Mouse (Mus musculus): ENCODE data around the gene Sult4a1.
"Not testable (repeated sequence)": the region's sequence is repeated elsewhere in the genome, so short reads cannot be mapped to it uniquely, and the experiment has no call there.

Gene Sult4a1

DNA sequence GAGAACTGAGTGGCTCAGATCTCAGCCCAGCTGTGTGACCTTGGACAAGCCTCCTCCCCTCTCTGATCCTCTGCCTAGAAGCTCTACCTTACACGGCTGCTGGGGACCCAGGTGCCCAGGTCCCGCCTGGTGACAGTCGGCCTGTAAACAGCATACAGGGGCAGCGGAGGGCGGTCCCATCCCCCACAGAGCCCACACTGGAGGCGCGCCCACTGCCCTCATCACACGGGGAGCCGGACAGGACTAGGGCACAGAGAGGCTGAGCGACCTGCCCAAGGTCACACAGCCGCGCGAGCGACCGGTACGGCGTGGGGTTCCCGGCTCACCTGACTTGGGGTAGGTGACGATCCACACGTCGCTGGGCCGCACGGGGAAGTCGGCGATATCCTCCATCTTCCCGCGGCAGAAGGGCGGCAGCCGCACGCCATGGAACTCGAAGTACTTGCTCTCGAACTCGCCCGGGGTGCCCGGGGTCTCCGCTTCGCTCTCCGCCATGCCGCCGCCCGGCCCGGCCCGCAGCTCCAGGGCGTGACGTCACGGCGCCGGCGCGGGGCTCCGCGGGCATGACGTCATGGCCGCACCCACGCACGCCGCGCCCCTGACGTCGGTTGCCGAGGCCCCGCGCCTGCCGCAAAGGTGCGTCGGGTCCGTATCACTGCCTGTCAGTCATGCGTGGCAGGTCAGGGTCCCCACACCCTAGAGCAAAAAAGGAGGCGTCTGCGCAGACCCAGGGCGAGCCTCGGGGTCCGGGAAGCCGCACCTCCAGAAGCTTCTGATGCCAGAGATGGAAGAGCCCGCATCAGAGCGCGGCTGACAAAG is at the start of gene Sult4a1:
Gene Sult4a1, minus strand, starts transcription at position 650 of the 819 bp plus-strand sequence.
- in situ Hi-C loops (cut with MboI) = no loop called here

GRCm38 (mm10) chr15:84140929-84141328 is 35.4 kb upstream of the Sult4a1 start:
- in situ Hi-C loops (cut with MboI) = no loop called here

- in situ Hi-C loops (cut with MboI) = no loop called here
These were observed 34.6 kb upstream of the Sult4a1 start for GRCm38 (mm10) chr15:84140109-84140508.

DNA sequence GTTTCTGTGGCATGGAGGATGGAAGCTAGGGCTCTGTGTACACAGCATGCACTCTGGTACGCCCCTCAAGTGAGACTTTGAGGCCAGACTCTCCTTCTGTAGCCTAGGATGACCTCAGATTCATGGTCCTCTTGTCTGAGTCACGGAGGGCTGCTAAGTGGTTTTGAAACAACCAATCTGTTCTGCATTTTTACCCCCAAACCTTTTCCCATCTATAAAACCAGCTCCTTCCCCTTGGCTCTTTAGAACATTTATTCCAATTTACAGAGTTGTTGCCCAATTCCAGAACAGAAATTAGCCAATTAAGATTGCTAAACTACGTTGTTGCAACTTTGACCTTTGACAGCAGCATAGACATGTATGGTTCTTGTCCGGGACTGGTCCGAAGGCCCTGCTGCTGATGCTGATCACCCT is 34.0 kb upstream of the Sult4a1 start:
- in situ Hi-C loops (cut with MboI) = no loop called here

DNA sequence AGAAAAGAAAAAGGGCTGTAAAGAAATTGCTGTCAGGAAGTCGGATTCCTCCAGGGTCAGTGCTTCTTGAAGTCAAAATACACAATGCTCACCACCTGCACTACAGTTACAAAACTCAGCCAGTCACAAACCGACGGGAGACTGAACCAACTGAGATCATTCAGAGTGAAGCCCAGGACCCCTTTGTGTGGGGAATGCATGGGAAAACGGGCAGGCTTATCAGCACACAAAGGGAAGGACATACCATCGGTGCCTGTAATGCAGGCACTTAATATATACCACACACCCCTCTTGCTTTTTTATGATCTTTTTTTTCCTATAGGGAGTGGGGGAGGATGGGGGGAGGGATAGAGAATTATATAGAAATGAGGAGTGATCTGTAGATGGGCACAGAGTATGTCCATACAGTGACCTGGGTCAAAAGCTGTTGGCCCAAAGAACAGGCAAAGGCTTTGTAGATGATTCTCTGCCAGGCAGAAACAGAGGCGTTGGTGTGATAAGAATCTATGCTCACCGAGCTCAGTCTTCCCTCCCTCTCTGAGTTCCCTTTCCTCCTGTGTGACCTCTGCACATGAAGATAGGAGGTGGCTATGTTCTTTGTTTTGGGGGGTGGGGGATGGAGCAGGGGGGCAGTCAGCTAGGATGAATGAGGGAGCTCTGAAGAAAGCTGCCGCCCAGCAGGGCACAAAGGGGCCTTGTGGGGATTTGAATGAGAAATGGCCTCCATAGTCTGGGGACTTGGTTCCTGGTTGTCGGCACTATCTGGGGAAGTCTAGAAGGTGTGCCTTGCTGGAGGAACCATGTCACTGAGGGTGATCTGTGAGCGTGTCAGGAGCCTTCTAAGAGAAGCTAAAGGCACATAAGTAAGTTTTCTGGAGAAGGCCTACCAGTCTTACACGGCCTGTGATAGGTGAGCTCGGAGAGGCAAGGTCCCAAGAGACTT is 31.2 kb upstream of the Sult4a1 start:
- in situ Hi-C loops (cut with MboI) = no loop called here

- in situ Hi-C loops (cut with MboI) = no loop called here
These were observed 29.9 kb upstream of the Sult4a1 start for GRCm38 (mm10) chr15:84135472-84135871.

DNA sequence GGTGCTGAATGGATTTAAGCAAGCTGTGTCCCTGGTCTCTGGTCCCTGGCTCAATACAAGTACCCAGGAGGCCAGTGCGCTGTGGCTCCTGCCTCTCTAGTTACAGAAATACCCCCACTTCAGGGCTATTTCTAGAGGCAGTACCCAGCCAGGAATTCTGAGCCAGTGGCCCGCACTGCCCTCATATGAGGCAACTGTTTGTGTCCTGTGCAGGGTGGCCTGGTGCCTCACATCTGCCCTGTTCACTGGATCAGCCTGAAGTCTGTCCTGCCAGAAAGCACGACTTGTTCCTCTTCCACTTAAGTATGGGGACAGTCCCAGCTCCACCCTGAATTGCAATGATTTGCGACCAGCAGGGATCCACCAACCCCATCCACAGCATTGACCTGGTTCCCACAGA is 27.9 kb upstream of the Sult4a1 start:
- in situ Hi-C loops (cut with MboI) = no loop called here

DNA sequence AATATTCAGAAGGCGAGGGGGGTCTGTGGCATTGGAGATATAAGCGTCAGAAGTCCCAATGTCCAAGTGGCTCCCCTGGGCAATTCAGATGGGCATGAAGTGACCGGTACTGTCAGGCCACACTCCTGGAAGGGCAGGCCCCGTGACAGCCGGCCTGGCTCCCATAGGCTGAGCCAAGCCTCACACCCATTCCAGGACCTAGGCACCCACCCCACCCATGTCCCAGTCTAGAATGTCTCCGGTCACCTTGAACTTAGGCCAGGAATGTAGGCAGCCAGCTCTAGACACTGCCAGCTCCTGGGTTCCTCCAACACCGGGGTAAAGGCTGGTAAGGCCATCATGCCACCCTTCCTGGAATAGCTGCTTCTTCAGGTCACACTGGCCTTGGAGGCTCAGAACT is 26.4 kb upstream of the Sult4a1 start:
- in situ Hi-C loops (cut with MboI) = no loop called here

DNA sequence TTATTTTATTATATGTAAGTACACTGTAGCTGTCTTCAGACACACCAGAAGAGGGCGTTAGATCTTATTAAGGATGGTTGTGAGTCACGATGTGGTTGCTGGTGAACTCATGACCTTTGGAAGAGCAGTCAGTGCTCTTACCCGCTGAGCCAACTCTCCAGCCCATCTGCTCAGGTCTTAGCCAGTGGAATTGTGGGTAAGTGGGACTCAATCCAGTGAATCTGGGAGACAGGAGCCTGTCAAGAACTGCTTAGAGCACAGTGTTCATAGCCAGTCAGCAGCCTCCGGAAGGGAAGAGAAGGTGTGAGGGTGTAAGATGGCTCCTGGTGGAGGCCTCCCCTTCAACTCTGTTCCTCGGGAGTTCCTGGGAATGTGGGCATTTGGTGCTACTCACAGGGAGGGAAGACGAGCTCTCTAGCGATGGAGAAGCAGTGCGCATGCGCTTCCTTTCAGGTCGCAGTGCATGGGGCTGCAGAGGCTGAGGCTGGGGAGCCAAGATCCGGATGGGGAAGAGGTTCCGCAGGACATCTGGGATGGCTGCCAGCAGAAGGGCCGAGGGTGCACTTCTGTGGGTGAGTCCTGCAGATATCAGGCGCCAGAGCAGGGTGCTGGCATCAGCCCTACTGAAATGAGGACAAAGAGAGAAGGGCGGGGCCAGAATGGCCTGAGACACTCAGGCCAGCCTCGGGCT is 25.7 kb upstream of the Sult4a1 start:
- in situ Hi-C loops (cut with MboI) = no loop called here

DNA sequence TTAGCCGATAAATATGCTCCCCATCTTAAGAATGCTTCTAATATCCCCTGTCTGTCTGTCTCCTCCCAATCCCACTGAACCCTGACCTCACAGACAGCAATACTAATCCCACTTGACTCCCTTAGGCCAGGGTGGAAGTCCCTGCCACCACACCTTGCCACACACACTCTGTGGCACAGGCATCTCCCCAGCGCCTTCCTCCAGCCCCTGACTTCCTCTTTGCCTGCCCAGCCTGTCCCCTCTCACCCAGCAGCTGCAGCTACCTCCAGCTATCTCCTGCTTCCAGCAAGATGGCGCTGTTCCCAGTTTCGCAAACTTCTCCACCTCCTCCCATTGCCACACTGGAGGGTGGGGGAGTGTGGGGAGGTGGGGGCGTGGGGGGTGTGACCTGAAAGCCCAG is 21.3 kb upstream of the Sult4a1 start:
- in situ Hi-C loops (cut with MboI) = no loop called here

DNA sequence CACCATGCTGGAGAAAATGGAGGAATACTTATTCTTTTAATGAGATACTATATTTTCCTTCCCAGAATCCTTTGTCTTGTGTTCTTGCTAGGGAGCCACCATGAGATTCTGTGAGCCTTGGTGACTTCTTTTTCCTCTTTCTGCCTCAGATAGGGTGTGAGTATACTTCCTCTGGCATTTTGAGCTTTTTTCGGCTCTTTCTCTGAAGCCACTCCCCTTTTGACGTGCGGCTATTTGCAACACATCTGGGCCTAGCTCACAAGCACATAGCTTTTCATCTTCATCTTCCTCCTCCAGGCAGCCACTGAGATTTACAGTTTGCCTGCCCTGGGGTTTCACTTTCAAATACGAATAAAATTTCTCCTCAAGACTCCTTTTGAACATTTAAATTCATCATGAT is 20.9 kb upstream of the Sult4a1 start:
- in situ Hi-C loops (cut with MboI) = no loop called here

- in situ Hi-C loops (cut with MboI) = no loop called here
These were observed 18.5 kb upstream of the Sult4a1 start for GRCm38 (mm10) chr15:84124086-84124485.

- in situ Hi-C loops (cut with MboI) = no loop called here
These were observed 17.5 kb upstream of the Sult4a1 start, which contains the start of gene Pnpla5 for GRCm38 (mm10) chr15:84123075-84123474. Gene Pnpla5, minus strand, starts transcription at chr15:84123175.

- in situ Hi-C loops (cut with MboI) = no loop called here
These were observed 15.5 kb upstream of the Sult4a1 start for GRCm38 (mm10) chr15:84121036-84121435.

GRCm38 (mm10) chr15:84120612-84121011 is 15.1 kb upstream of the Sult4a1 start:
- in situ Hi-C loops (cut with MboI) = no loop called here

DNA sequence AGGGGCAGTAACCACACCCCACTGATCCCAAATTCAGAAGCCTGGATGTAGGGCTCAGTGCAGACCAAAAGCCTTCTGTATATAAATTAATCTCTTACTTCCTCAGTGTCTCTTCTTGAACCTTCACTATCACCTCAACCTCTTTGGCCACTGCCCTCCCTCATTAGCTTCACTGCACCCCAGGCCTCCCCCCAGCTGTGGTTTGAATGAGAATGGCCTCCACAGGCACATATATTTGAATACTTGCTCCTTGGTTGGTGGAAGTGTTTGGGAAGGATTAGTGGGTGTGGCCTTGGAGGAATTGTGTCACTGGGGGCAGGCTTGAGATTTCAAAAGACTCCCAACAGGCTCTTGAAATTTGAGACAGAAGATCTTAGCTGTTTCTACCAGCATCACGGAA is 10.9 kb upstream of the Sult4a1 start:
- in situ Hi-C loops (cut with MboI) = no loop called here

- in situ Hi-C loops (cut with MboI) = no loop called here
These were observed 10.2 kb upstream of the Sult4a1 start for GRCm38 (mm10) chr15:84115727-84116126.

- in situ Hi-C loops (cut with MboI) = no loop called here
These were observed 8.3 kb upstream of the Sult4a1 start for GRCm38 (mm10) chr15:84113873-84114272.

GRCm38 (mm10) chr15:84108899-84109298 is 3.3 kb upstream of the Sult4a1 start:
- in situ Hi-C loops (cut with MboI) = no loop called here

GRCm38 (mm10) chr15:84105924-84106500 is 458 bp upstream of the Sult4a1 start:
- in situ Hi-C loops (cut with MboI) = no loop called here

DNA sequence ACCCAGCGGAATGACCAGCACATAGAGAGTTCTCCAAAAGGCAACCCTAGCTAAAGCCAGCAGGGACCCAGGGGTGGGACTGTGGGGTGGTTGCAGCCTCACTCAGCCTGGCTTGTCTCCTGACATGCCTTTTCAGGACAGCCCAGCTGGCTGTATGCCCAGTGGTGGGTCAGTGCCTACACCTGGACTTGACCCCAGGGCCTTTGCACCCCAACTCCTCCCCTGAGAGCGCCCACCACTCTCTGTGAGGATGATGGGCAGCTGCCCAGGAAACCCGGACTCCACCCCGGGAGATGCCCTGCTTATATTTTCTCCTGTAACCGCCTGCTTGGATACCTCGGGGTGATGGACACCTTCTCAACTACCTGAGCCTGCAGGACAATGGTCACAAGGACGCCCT is 928 bp downstream of the Sult4a1 start:
- in situ Hi-C loops (cut with MboI) = no loop called here

- in situ Hi-C loops (cut with MboI) = not testable (repeated sequence)
These were observed 8.0 kb downstream of the Sult4a1 start for GRCm38 (mm10) chr15:84097536-84097935.

Data from mature B cell (primary cell).